Mouse (Mus musculus) spleen, adult 18-20 months (tissue): ENCODE data around the gene Phf19.
A peak's percentile ranks its signal among the peaks of the same experiment; 100 is the strongest.

Source experiments
- DNase-seq, 2 experiments: peaks; one replicate each; pipeline ENCODE4 v3.0.0; 2022; ENCODE audit warnings: mixed read lengths in 2 of 2

The Phf19 gene

GRCm38 (mm10) chr2:34895503-34896113 is 18.2 kb downstream of the Phf19 start:
- no peak for DNase-seq

- no peak for DNase-seq
These were observed 19.9 kb downstream of the Phf19 start for GRCm38 (mm10) chr2:34893950-34894349.

GRCm38 (mm10) chr2:34884186-34884585 is 29.6 kb downstream of the Phf19 start:
- no peak for DNase-seq

- no peak for DNase-seq
These were observed 30.6 kb downstream of the Phf19 start for GRCm38 (mm10) chr2:34883190-34883589.

GRCm38 (mm10) chr2:34882757-34883156 is 31.1 kb downstream of the Phf19 start:
- DNase-seq: no peak

GRCm38 (mm10) chr2:34880054-34880453 is 33.8 kb downstream of the Phf19 start:
- no peak for DNase-seq

GRCm38 (mm10) chr2:34874816-34875345 is 38.9 kb downstream of the Phf19 start, which contains the start of gene Psmd5:
Gene Psmd5 (minus strand): TSS chr2:34874968.
- DNase-seq: no peak

GRCm38 (mm10) chr2:34874271-34874670 is 39.6 kb downstream of the Phf19 start, which contains the start of gene Cutal:
Gene Cutal (plus strand): TSS chr2:34874396.
- DNase-seq: no peak

GRCm38 (mm10) chr2:34870520-34871474 is 43.0 kb downstream of the Phf19 start:
- DNase-seq: peak; percentile 88

- no peak for DNase-seq
These were observed 44.1 kb downstream of the Phf19 start for GRCm38 (mm10) chr2:34869680-34870079.

GRCm38 (mm10) chr2:34857728-34858127 is 56.1 kb downstream of the Phf19 start:
- no peak for DNase-seq

GRCm38 (mm10) chr2:34855265-34855664 is 58.6 kb downstream of the Phf19 start:
- DNase-seq: no peak

GRCm38 (mm10) chr2:34847702-34848101 is 66.1 kb downstream of the Phf19 start:
- DNase-seq: no peak
